Mouse (Mus musculus) brain, embryonic 18.5 days (tissue): ENCODE results near the gene Myrf.

ENCODE experiments used
- DNase-seq: peaks from one replicate; pipeline ENCODE4 v3.0.0-alpha.2; 2012; ENCODE audit warnings: low read depth, low spot score

Gene Myrf

DNA sequence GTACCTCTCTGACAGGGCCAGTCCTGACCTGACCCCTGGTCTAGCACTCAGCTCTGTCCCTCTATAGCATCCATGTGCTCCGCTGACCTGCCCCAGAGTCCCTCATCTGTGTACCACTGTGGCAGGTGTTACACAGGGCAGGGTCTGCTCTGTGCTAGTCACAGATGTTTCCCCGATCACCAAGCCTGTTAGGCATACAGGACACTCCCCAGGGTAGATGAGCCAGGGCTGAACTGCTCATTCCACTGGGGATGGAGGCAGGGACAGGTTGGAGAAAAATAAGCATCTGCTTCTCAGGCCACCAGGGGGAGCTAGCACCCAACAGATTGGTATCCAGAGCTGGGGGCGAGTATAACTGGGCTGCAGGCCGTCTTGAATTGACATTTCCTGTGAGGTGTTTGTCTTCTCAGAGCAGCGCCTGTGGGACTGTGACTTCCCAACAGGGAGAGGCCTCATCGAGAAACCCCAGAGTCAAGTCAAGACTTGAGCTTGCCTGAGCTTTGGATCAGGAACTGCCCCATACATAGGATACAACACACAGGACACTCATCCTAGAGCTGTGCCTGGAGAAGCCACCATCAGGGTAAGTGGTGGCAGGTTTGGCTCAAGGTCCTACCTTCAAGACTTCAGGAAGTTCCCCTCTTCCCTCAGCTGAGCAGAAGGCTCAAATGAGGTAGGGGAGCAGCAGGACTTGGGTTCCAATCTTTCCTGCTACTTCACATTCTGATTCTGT lies 17.9 kb upstream of the Myrf start:
- DNase-seq: peak; percentile 28

DNA sequence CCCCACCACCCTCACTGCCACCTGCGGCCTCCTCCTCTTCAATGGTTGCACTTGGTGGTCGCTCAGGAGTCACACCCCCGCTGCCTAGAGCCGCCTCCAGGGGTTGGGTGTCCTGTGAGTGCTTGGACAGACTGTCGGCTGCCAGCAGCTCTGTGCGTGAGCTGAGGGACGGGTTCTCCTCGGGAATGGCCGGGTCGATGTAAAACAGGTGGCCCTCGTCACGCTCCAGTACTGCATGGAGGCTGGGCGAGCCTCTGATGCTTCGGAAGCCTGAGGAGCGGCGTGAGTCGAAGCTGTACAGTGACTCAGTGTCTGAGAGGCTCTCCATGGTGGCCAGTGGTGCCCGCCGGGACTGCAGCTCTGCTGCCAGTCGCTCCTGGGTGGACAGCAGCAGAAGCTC lies 7.6 kb upstream of the Myrf start:
- DNase-seq: no peak

- no peak for DNase-seq
Measured at GRCm38 (mm10) chr19:10247165-10247564, 6.6 kb upstream of the Myrf start.

- no peak for DNase-seq
Measured at GRCm38 (mm10) chr19:10244183-10244582, 3.6 kb upstream of the Myrf start.

- DNase-seq: no peak
Measured at GRCm38 (mm10) chr19:10242916-10243315, 2.4 kb upstream of the Myrf start.

GRCm38 (mm10) chr19:10239975-10240653 lies 434 bp downstream of the Myrf start:
- DNase-seq: no peak

GRCm38 (mm10) chr19:10239419-10239818 lies 1.1 kb downstream of the Myrf start:
- no peak for DNase-seq

GRCm38 (mm10) chr19:10238477-10238876 lies 2.1 kb downstream of the Myrf start:
- no peak for DNase-seq

- no peak for DNase-seq
Measured at GRCm38 (mm10) chr19:10235784-10236565, 4.6 kb downstream of the Myrf start.

GRCm38 (mm10) chr19:10232327-10233017 lies 8.1 kb downstream of the Myrf start:
- DNase-seq: no peak

DNA sequence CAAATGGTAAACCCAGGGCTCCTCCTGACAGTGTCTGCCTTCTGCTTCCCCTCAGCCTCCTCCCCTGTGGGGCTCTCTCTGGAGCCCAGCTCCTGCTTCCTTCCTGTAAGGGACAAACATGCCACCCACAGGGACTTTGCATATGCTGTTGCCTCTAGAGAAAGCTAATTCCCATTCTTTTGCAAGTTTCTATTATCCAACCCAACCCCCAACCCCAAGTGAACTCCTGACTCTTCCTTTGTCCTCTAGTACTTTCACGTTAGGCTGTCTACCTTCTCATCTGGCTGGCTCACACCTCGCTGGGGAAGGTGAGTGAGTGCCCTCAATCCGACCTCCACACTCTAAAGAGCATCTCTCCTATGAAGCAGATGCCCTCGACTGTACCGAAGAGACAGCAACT lies 8.7 kb downstream of the Myrf start:
- DNase-seq: no peak

- no peak for DNase-seq
Measured at GRCm38 (mm10) chr19:10231016-10231415, 9.5 kb downstream of the Myrf start.

DNA sequence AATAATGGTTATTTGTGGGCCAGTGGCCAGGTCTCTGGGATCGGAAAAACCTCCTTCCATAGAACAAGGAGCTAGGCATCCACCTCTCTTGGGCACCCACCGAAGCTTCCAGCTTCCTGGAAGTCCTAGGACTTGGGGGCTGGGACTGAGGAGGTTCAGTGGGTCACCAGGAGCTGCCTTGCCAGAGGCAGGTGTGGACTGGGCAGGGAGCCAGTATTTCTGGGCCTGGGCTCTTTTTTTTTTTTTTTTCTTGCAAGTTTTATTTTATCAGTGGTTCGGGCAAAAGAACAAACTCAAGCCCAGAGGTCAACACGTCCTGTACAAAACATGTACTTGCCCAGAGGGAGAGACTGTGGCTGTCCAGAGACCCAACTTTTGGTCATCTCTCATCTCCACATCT lies 14.8 kb downstream of the Myrf start:
- DNase-seq: no peak

DNA sequence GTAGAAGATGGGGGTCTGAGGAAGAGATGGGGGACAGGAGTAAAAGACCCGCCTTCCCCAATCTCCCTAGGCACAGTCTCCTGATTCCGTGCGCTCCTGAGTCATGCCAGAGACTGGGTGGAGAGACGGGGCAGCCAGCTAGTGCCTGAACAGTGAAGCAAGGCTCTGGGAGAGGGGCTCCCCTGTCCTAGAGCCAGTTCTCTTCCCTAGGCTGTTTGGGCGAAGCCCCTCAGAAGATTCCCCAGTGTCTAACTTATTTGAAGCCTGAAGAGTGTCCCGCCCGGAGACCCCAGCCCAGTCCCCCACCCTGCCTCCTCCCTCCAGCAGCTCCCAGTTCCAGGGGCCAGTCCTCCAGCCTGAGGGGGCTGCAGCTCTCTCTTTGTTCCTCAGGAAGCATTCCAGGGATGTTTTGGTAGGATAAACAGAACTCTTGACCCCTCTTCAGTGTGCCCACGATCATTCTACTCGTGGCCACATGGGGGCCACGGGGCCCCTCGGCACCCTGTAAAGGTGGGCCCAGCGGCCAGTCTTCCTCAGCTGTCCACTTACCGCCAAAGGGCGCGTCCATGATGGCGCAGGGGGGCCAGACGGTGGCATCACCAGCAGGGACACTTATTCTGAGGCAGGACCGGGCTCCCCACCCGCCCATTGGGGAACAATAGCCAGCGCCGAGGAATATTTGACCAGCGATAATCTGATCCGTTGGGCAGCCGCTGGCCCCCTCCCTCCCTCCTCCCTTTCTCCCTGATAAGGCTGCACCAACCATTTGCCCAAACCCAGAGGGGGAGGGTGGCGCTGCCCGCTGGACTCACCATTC lies 15.7 kb downstream of the Myrf start:
- no peak for DNase-seq

DNA sequence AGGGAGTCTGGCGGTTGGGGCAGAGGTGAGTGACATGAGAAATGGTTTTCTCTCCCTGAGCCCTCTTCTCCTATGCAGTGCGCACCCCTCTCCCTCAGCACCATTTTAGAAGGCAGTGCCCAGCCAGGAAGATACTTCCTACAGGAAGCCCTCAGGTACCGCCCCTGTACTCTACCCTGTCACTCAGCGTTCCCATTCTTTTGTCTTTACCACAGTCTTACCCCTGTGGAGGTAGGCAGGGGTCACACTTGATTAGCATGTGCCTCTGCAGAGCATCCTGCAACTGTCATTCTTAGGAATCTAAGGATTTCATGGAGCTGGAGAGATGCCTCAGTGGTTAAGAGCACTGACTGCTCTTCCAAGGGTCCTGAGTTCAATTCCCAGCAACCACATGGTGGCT lies 17.0 kb downstream of the Myrf start:
- no peak for DNase-seq

DNA sequence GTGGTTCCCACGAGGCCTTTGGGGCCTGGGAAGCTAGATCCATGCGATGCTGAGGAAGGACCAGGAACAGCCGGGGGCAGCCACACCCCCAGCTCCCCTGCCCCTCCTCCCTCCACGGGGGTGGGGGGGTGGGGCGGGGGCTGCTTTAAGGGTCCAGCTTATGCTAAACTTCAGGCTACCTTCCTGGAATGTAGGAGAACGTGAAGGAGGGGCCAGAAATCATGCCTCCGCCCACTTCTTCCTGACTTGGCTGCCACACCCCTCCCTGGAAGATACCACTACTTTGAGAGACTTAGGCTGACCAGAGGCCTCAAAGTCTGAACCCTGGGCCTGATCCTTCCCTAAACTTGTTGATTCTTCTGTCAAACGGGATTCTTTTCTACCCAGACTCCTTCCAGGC lies 17.9 kb downstream of the Myrf start:
- no peak for DNase-seq

GRCm38 (mm10) chr19:10221585-10221984 lies 19.0 kb downstream of the Myrf start:
- no peak for DNase-seq

GRCm38 (mm10) chr19:10219593-10219992 lies 21.0 kb downstream of the Myrf start:
- no peak for DNase-seq

GRCm38 (mm10) chr19:10219108-10219507 lies 21.4 kb downstream of the Myrf start:
- DNase-seq: no peak

- DNase-seq: no peak
Measured at GRCm38 (mm10) chr19:10216101-10216500, 24.4 kb downstream of the Myrf start.

- DNase-seq: no peak
Measured at GRCm38 (mm10) chr19:10213796-10214471, 26.6 kb downstream of the Myrf start.
